Mouse (Mus musculus) kidney, postnatal 10 days (tissue): ENCODE data around the gene Plekhg1.
A peak's percentile ranks its signal among the peaks of the same experiment; 100 is the strongest.

ENCODE experiments used
- DNase-seq: peaks from one replicate; pipeline ENCODE4 v3.0.0; 2021; ENCODE audit warnings: mixed read lengths

The Plekhg1 gene

DNA sequence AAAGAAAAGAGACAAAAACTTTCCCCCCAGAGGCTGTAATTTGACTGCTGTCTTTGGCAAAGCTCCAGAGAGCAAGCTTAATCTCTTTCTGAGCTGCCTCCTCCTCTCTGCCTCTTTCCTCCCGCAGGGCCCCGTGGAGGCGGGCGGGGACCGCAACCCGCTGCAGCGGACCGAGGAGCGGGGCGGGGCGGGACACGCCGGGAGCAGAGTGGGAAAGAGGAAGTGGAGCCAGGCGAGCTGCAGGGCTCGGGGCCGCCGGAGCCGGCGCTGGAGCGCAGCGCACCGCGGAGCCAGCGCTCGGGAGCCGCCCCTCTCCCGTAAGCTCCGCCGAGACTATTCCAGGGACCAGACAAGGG, at the start of gene Plekhg1:
Gene Plekhg1 (plus strand): TSS at position 217 of the 356 bp plus-strand sequence.
- DNase-seq = peak; percentile 92

GRCm38 (mm10) chr10:3692791-3693190, 47.4 kb upstream of the Plekhg1 start:
- DNase-seq = no peak

GRCm38 (mm10) chr10:3693699-3694280, 46.4 kb upstream of the Plekhg1 start:
- no peak for DNase-seq

DNA sequence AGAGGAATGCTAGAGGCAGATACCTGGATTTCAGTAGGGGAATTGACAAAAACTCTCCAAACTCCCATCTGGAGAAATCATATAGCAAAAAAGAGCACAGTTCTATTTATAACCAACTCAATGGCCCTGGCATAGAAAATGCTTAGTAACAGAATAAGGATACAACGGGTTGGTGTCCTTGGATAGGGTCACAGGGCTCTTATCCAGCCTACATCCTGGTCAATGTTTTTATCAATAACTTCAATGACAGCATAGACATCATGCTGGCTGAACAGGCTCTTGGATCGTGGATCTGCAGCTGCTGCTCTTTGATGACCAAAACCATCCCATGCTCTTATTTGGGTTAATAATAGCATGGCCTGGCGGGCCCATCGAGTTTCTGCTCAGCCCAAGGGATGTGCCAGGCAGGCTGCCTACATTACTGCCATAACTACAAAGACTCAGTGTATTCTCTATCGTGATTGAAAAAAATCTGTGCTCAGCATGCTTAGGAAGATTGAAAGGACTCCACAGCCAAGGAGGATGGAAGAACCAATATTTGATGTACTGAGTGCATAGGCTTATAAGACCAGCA, 44.7 kb upstream of the Plekhg1 start:
- DNase-seq = no peak

DNA sequence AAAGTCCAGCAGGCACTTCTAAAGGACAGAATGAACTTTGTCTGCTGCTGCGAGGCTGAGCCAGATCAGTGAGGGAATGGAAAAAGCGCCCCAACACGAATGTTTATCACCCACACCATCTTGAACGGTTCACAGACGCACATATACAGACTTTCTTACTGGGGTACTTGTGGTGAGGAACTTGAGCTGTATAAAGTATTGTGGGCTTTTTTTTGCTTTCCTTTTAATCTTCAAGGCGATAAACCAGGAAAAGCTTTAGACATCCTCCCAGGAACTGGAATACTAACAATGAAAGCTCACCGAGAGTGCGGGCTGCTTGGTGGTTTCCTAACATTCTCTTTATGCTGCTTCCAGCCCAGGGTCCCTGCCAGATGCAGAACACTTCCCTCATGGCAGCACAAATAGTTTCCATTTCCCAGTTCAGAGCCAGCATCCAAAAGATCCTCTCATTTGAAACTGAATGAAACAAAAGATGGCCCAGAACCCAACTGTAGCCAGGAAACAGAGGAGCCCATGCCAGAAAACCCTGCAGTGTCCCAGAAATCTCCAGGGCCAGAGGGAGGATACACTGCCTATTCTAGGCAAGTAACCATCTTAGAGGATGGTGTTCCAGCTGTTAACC, 43.3 kb upstream of the Plekhg1 start:
- DNase-seq = peak; percentile 41

- DNase-seq = no peak
Observed at GRCm38 (mm10) chr10:3697500-3697899, 42.7 kb upstream of the Plekhg1 start.

DNA sequence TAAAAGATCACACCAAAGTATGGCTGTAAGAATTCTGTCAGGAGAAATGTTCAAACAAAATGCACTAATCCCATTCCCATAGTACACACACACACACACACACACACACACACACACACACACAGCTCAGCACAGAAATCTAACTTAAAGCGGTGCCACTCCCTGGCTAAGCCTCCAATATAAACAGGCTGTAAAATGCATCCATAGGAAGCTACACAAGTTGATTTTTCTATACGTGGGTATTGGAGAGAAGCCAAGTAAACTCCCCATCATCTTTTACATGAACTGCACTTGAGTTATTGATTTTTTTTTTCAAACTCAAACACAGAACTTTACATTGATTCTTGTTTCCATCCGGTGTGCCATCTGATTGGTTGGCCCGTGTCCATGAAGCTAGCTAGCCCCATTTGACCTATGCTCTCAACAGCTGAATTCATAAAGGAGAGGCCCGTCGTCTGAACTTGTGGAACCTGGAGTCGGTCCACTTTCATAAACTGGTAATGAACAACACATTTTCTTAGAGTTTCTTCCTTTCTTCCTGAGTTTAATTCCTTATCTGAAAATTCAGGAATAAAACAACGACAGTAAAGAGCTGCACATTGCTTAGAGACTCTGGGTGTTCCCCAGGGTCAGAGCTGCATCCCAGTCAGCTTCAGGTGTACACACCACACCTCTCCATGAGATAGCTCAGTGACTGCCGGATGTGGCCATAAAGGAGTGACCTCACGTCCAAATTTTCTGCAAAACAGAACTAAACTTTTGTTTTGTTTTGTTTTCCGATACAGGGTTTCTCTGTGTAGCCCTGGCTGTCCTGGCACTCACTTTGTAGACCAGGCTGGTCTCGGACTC, 39.7 kb upstream of the Plekhg1 start:
- no peak for DNase-seq

- no peak for DNase-seq
Observed at GRCm38 (mm10) chr10:3701832-3702231, 38.3 kb upstream of the Plekhg1 start.

DNA sequence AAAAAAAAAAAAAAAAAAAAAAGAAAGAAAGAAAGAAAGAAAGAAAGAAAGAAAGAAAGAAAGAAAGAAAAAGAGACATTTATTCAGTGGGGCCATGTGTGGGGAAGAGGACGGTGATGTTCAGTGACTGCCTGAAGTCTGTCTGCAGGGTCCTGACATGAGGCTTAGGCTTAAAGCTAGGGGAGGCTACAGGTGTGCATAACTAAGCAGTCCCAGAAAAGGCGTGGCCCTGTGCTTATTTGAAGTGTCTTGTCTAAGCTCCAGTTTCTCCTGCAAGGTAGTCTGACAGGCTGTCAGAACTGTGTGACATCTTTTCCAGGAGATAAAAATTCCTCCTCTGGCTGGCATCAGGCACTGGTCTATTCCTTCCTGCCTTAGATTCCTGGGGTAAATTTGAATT, 37.6 kb upstream of the Plekhg1 start:
- no peak for DNase-seq

DNA sequence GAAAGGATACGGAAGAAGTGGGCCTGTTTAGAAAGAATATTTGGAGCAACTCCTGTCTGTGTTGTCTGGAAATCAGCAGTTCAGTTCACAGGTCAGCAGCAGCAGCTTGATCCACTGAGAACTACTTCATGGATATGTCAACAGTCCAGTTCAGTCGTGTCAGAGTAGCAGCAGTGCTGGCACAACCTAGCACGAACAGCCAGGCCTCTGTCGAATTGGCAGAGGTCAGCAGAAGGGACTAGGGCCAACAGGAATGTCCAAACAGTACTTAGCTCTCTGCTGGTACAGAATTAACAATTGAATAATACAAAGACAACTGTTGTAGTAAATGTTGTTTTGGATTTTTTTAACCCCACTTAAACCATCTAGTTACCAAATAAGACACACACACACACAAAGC, 33.9 kb upstream of the Plekhg1 start:
- no peak for DNase-seq

DNA sequence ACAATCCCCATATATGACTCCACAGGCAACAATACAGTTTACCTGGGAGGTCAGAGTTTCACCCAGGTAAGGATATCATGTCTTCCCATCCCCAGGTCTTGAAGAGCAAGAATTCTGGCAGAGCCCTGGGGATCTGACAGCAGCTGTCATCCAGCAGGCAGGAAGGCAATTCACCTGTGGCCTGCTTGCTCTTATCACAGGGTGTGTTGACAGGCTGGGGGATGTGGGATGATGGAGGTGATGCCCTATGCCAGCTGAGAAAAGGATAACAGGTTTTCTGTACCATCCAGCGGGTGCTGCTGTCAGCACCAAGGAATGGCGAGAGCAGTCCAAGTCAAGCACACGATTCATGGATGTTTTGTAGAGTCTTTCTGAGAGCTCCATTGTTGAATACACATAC, 30.1 kb upstream of the Plekhg1 start:
- no peak for DNase-seq

GRCm38 (mm10) chr10:3715302-3715943, 24.7 kb upstream of the Plekhg1 start:
- DNase-seq = no peak

- DNase-seq = peak; percentile 66
Observed at GRCm38 (mm10) chr10:3718021-3718865, 21.9 kb upstream of the Plekhg1 start.

DNA sequence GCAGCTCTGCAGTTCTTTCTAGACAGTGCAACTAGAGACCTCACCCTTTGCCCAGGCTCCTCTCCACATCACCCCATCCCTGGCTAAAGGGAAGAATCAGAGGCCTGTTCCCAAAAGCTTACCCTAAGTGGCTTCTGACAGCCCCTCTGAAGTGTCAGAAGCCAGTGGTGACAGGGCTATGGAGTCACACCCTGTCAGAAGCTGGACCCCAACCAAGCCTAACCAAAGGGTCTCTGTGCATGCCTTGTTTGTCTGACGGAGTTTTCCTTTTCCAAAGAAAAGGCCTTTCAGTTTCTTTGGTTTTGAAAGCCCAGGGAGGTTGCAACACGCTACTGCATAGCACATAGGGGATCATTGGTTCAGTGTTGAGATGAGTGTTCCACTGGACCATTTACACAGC, 19.9 kb upstream of the Plekhg1 start:
- DNase-seq = no peak

GRCm38 (mm10) chr10:3722339-3722738, 17.8 kb upstream of the Plekhg1 start:
- DNase-seq = no peak

GRCm38 (mm10) chr10:3724665-3725064, 15.5 kb upstream of the Plekhg1 start:
- DNase-seq = no peak

DNA sequence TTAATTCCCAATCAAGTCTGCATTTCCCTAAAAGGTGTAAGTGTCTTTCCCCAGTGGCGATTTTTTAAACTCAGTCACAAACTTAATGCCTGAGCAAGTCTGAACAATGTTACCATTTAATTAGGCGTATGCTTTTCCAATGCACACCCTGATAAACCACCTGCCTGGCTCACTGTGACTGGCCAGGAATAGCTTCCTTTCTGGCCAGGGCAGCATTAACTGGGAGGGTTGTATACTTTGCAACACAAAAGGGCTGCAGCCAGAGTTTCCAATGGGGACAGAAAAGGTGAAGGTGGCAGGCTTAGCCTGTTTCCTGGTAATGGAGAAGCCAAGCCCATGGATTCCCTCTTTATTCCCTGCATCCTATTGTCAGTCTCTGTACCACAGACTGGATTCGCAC, 10.5 kb upstream of the Plekhg1 start:
- DNase-seq = no peak

GRCm38 (mm10) chr10:3730314-3730713, 9.8 kb upstream of the Plekhg1 start:
- no peak for DNase-seq

GRCm38 (mm10) chr10:3737034-3737433, 3.1 kb upstream of the Plekhg1 start:
- DNase-seq = no peak

GRCm38 (mm10) chr10:3740504-3741388, 582 bp downstream of the Plekhg1 start:
- peak; percentile 72 for DNase-seq

GRCm38 (mm10) chr10:3741791-3742190, 1.6 kb downstream of the Plekhg1 start:
- peak; percentile 30 for DNase-seq
